Comparison of ENCODE assay signal across 8 mouse cellular contexts in genomic region chr7:45759400-45759799, GRCm38 (mm10). TPM values are rescaled to one million over a fixed set of nuclear protein-coding genes. Genes with fewer than 3 reads are reported as not detected.
DNase-seq lines count a peak whose midpoint lies in the region; ATAC-seq and TF ChIP-seq lines count a peak whose summit lies in the region.

No protein-coding gene starts in this region.

- no peak overlapping the region for H3K27ac ChIP-seq in heart, embryonic 15.5 days
- no peak overlapping the region for H3K27ac ChIP-seq in hindbrain, embryonic 16.5 days (ENCODE audit: low read depth, low read length)
- no peak overlapping the region for H3K27ac ChIP-seq in liver, adult 2 months (replicated peaks; ENCODE audit: insufficient read depth, low read depth, low read length)

- no peak overlapping the region for H3ac ChIP-seq in myocyte (ENCODE audit: control insufficient read depth, insufficient read length)

- H3K9me3 ChIP-seq in heart, embryonic 15.5 days (replicated peaks), result no peaks in the 10 kb centered on the region
- H3K9me3 ChIP-seq in hindbrain, embryonic 16.5 days (ENCODE audit: control insufficient read depth, low read length), result no peaks in the 10 kb centered on the region

- WGBS in heart, embryonic 15.5 days, result 12% methylated on average over 27 of the region's 27 CpGs
- 8% methylated on average over 21 of the region's 27 CpGs for WGBS in hindbrain, embryonic 16.5 days
- WGBS in liver, adult 2 months, result 6% methylated on average over 27 of the region's 27 CpGs

- H3K27me3 ChIP-seq in heart, embryonic 15.5 days, result peaks cover 41% of the 10 kb centered on the region
- peaks cover 16% of the 10 kb centered on the region for H3K27me3 ChIP-seq in hindbrain, embryonic 16.5 days (replicated peaks; ENCODE audit: control insufficient read depth, insufficient read depth, low read length)
- no peaks in the 10 kb centered on the region for H3K27me3 ChIP-seq in liver, adult 2 months (ENCODE audit: control insufficient read depth, insufficient read depth, low read length)
- peaks cover 26% of the 10 kb centered on the region for H3K27me3 ChIP-seq in myocyte (ENCODE audit: control insufficient read depth, insufficient read depth, insufficient read length)

- peak; percentile 19; the same call in 1 of the 2 replicates for TF ChIP-seq CTCF in liver, adult 2 months (IDR thresholded peaks at IDR 0.05; ENCODE audit: low read depth, low read length)

- intact Hi-C loops in heart, postnatal 10 days (cut with DNase I), result no loop called here

- H3K79me2 ChIP-seq in liver, adult 2 months (ENCODE audit: control insufficient read depth, insufficient read depth, low read length), result no peaks in the 10 kb centered on the region
- no peaks in the 10 kb centered on the region for H3K79me2 ChIP-seq in myocyte (ENCODE audit: control insufficient read depth, insufficient read depth)

- TF ChIP-seq POLR2A in liver, adult 2 months (IDR thresholded peaks at IDR 0.05; ENCODE audit: extremely low read depth, insufficient read depth, low read length), result no peak
- no peak for TF ChIP-seq POLR2A in myocyte (IDR thresholded peaks at IDR 0.05; ENCODE audit: insufficient read length, low read depth)

- H3K4me2 ChIP-seq in heart, embryonic 15.5 days, result peak overlapping the region; percentile 53
- H3K4me2 ChIP-seq in hindbrain, embryonic 16.5 days (ENCODE audit: low read length), result peak overlapping the region; percentile 20
- peak overlapping the region; percentile 21 for H3K4me2 ChIP-seq in myocyte (ENCODE audit: low read depth)

- no peak overlapping the region for H3K9ac ChIP-seq in heart, embryonic 15.5 days
- H3K9ac ChIP-seq in hindbrain, embryonic 16.5 days (ENCODE audit: low read depth, low read length), result no peak overlapping the region
- no peak overlapping the region for H3K9ac ChIP-seq in liver, adult 2 months (ENCODE audit: low read depth, low read length)

- peak overlapping the region; percentile 25 for H3K4me3 ChIP-seq in heart, embryonic 15.5 days
- H3K4me3 ChIP-seq in hindbrain, embryonic 16.5 days (ENCODE audit: low read length), result no peak overlapping the region
- no peak overlapping the region for H3K4me3 ChIP-seq in liver, adult 2 months (ENCODE audit: insufficient read depth, low read depth, low read length)
- H3K4me3 ChIP-seq in myocyte, result no peak overlapping the region

- DNase-seq in heart, postnatal 10 days, result no peak
- DNase-seq in liver, adult 2 months (ENCODE audit: extremely low read depth, low read depth, low spot score), result peak; percentile 21
- DNase-seq in spleen, adult 12 weeks (ENCODE audit: low spot score), result no peak
- DNase-seq in gastrocnemius, postnatal 10 days, result no peak
- no peak for DNase-seq in right cerebral cortex, postnatal 4 days

- no peak for ATAC-seq in heart, embryonic 15.5 days (replicated peaks; ENCODE audit: insufficient number of reproducible peaks, insufficient read depth, low FRiP score, low read depth)
- ATAC-seq in hindbrain, embryonic 16.5 days, result no peak

- peaks cover 6% of the 10 kb centered on the region for H3K4me1 ChIP-seq in heart, embryonic 15.5 days (replicated peaks)
- H3K4me1 ChIP-seq in hindbrain, embryonic 16.5 days (ENCODE audit: control insufficient read depth, insufficient read depth, low read depth, low read length), result peaks cover 5% of the 10 kb centered on the region; the same call in 1 of the 2 replicates
- no peaks in the 10 kb centered on the region for H3K4me1 ChIP-seq in liver, adult 2 months (ENCODE audit: control insufficient read depth, insufficient read depth, low read length)

- no peaks in the 10 kb centered on the region for H3K36me3 ChIP-seq in heart, embryonic 15.5 days
- no peaks in the 10 kb centered on the region for H3K36me3 ChIP-seq in hindbrain, embryonic 16.5 days (ENCODE audit: control insufficient read depth, insufficient read depth, low read length)
- H3K36me3 ChIP-seq in liver, adult 2 months (ENCODE audit: control insufficient read depth, insufficient read depth, low read length), result no peaks in the 10 kb centered on the region
- no peaks in the 10 kb centered on the region for H3K36me3 ChIP-seq in myocyte (ENCODE audit: control insufficient read depth, insufficient read depth)

TF ChIP-seq in myocyte, 11 proteins besides CTCF, POLR2A, EP300 and RAD21:
- TF ChIP-seq CEBPB (IDR thresholded peaks at IDR 0.05; ENCODE audit: insufficient read depth, poor library complexity, severe bottlenecking), result no peak
- TF ChIP-seq SRF (IDR thresholded peaks at IDR 0.05; ENCODE audit: control insufficient read depth, insufficient read length, low read depth), result no peak
- TF ChIP-seq TCF3 (IDR thresholded peaks at IDR 0.05; ENCODE audit: insufficient read length, low read depth), result peak; percentile 54
- TF ChIP-seq MYOD1 (IDR thresholded peaks at IDR 0.05; ENCODE audit: control insufficient read depth in 1 of 3, insufficient read length in 2 of 3, low read depth in 2 of 3), result peak in 2 of 3 experiments; percentile 61 to 91
- no peak for TF ChIP-seq POLR2AphosphoS2 (IDR thresholded peaks at IDR 0.05; ENCODE audit: insufficient read length, low read depth)
- TF ChIP-seq TCF12 (IDR thresholded peaks at IDR 0.05; ENCODE audit: insufficient read depth, poor library complexity, severe bottlenecking), result no peak
- TF ChIP-seq E2F4 (IDR thresholded peaks at IDR 0.05; ENCODE audit: insufficient read depth), result no peak
- peak in 2 of 3 experiments; percentile 89 to 95 for TF ChIP-seq MYOG (IDR thresholded peaks at IDR 0.05; ENCODE audit: control insufficient read depth in 1 of 3, insufficient read depth in 1 of 3, insufficient read length in 2 of 3, low read depth in 2 of 3)
- TF ChIP-seq REST (IDR thresholded peaks at IDR 0.05; ENCODE audit: insufficient read depth, insufficient read length), result no peak
- TF ChIP-seq USF1 (IDR thresholded peaks at IDR 0.05; ENCODE audit: low read depth), result no peak
- TF ChIP-seq MAX (IDR thresholded peaks at IDR 0.05; ENCODE audit: low read depth), result no peak

RNA-seq across cellular contexts. Expression of gene Lmtk3, which starts 24.1 kb away (rescaled TPM):
- polyA plus RNA-seq in heart, embryonic 15.5 days (2015; fragmentation: Nextera tagmentation; extraction: Ambion mirVana), result 0.53 TPM in 1 of 2 replicates, not detected in the other
- total RNA-seq in heart, postnatal 10 days (2021), result under 1 TPM; 0.22 to 0.30 TPM
- 17.2 and 21.3 TPM in 2 replicates for polyA plus RNA-seq in hindbrain, embryonic 16.5 days (2015; fragmentation: Nextera tagmentation; extraction: Ambion mirVana)
- total RNA-seq in liver, adult 2 months (2014; rRNA removed), result not detected in 2 replicates
- polyA plus RNA-seq in liver, adult 2 months (2012; rRNA removed), result 0.02 TPM in 1 of 2 replicates, not detected in the other
- 0.11 TPM for polyA plus RNA-seq in myocyte (2012; fragmentation: generic; extraction: Trizol)
- under 1 TPM; 0.52 to 0.80 TPM for total RNA-seq in gastrocnemius, postnatal 10 days (2021)

RNA-seq across cellular contexts. Expression of gene Sult2b1, which starts 25.1 kb away (rescaled TPM):
- polyA plus RNA-seq in heart, embryonic 15.5 days (2015; fragmentation: Nextera tagmentation; extraction: Ambion mirVana), result 0.21 and 1.1 TPM in 2 replicates
- total RNA-seq in heart, postnatal 10 days (2021), result not detected
- 5.1 and 6.6 TPM in 2 replicates for polyA plus RNA-seq in hindbrain, embryonic 16.5 days (2015; fragmentation: Nextera tagmentation; extraction: Ambion mirVana)
- not detected in 2 replicates for total RNA-seq in liver, adult 2 months (2014; rRNA removed)
- polyA plus RNA-seq in liver, adult 2 months (2012; rRNA removed), result 0.10 TPM in 1 of 2 replicates, not detected in the other
- 0.47 TPM for polyA plus RNA-seq in myocyte (2012; fragmentation: generic; extraction: Trizol)
- total RNA-seq in gastrocnemius, postnatal 10 days (2021), result not detected

RNA-seq across cellular contexts. Expression of gene Spaca4, which starts 33.8 kb away (rescaled TPM):
- not detected in 2 replicates for polyA plus RNA-seq in heart, embryonic 15.5 days (2015; fragmentation: Nextera tagmentation; extraction: Ambion mirVana)
- total RNA-seq in heart, postnatal 10 days (2021), result not detected
- polyA plus RNA-seq in hindbrain, embryonic 16.5 days (2015; fragmentation: Nextera tagmentation; extraction: Ambion mirVana), result not detected in 2 replicates
- total RNA-seq in liver, adult 2 months (2014; rRNA removed), result not detected in 2 replicates
- not detected in 2 replicates for polyA plus RNA-seq in liver, adult 2 months (2012; rRNA removed)
- polyA plus RNA-seq in myocyte (2012; fragmentation: generic; extraction: Trizol), result not detected
- not detected for total RNA-seq in gastrocnemius, postnatal 10 days (2021)

RNA-seq across cellular contexts. Expression of gene Fam83e, which starts 38.4 kb away (rescaled TPM):
- polyA plus RNA-seq in heart, embryonic 15.5 days (2015; fragmentation: Nextera tagmentation; extraction: Ambion mirVana), result 0.25 and 0.65 TPM in 2 replicates
- total RNA-seq in heart, postnatal 10 days (2021), result under 1 TPM; 0.10 to 0.12 TPM
- polyA plus RNA-seq in hindbrain, embryonic 16.5 days (2015; fragmentation: Nextera tagmentation; extraction: Ambion mirVana), result 0.37 and 0.44 TPM in 2 replicates
- 0.18 TPM in 1 of 2 replicates, not detected in the other for total RNA-seq in liver, adult 2 months (2014; rRNA removed)
- polyA plus RNA-seq in liver, adult 2 months (2012; rRNA removed), result 0.05 and 0.10 TPM in 2 replicates
- 0.18 TPM for polyA plus RNA-seq in myocyte (2012; fragmentation: generic; extraction: Trizol)
- under 1 TPM; 0.12 to 0.45 TPM for total RNA-seq in gastrocnemius, postnatal 10 days (2021)

RNA-seq across cellular contexts. Expression of gene Sphk2, which starts 41.6 kb away (rescaled TPM):
- polyA plus RNA-seq in heart, embryonic 15.5 days (2015; fragmentation: Nextera tagmentation; extraction: Ambion mirVana), result 13.7 and 21.0 TPM in 2 replicates
- 10 to 100 TPM; 17.4 to 20.1 TPM for total RNA-seq in heart, postnatal 10 days (2021)
- polyA plus RNA-seq in hindbrain, embryonic 16.5 days (2015; fragmentation: Nextera tagmentation; extraction: Ambion mirVana), result 23.9 and 28.3 TPM in 2 replicates
- total RNA-seq in liver, adult 2 months (2014; rRNA removed), result 13.4 and 15.2 TPM in 2 replicates
- 62.9 and 80.1 TPM in 2 replicates for polyA plus RNA-seq in liver, adult 2 months (2012; rRNA removed)
- 22.8 TPM for polyA plus RNA-seq in myocyte (2012; fragmentation: generic; extraction: Trizol)
- total RNA-seq in gastrocnemius, postnatal 10 days (2021), result 10 to 100 TPM; 11.8 to 13.8 TPM

Comparison
In these comparisons a context has a peak if more than half of its experiments do, and no peak if none do; other contexts are left out.
1. RNA of gene Lmtk3, which starts 24.1 kb away (polyA plus RNA-seq): 17.2 to 21.3 TPM in hindbrain, embryonic 16.5 days; 0.11 TPM in myocyte (single experiment), 0.53 TPM in heart, embryonic 15.5 days and 0.02 TPM in liver, adult 2 months; every median in the first group is over 10 times any median in the second.
2. Peak in every context shown above with its lines, with median percentiles within 50 percentile points of each other: H3K4me2 ChIP-seq.